Mouse (Mus musculus) erythroblast, embryonic 14.5 days (primary cell): ENCODE data around the gene Grm1.

Source experiments
- GATA1 ChIP-seq: IDR thresholded peaks from 2 replicates; pipeline ENCODE4 v1.6.1; 2012; ENCODE audit warnings: low read length, inconsistent platforms, mixed read lengths
- TAL1 ChIP-seq: IDR thresholded peaks from 3 replicates; pipeline ENCODE4 v1.6.1; 2012; ENCODE audit warnings: low read length, inconsistent platforms, mixed read lengths

DNA sequence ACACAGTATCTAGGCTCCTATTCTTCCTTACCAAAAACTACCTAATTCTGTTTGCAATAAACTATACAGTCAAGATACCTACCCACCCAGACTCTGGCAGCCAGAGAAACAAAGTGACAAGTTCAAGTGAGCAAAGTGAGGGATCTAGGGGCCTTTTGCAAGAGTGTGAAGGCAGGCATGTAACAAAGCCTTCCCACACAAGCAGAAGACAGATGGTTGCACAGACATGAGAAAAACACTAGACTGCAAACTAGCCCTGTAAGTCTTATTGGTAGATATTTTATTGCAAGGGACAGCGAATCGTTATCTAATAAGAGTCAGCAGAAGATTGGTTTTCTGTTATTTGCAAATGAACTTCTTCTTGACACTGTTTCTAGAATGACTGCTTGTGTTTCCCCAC lies 134.6 kb downstream of the Grm1 start:
- TF ChIP-seq GATA1 (no peak), TAL1 (no peak)
